Mouse (Mus musculus) hindbrain, postnatal 0 days (tissue): ENCODE data around the gene Ngp. TPM values are rescaled to one million over a fixed set of nuclear protein-coding genes. Genes with fewer than 3 reads are reported as not detected.
A peak's percentile ranks its signal among the peaks of the same experiment; 100 is the strongest.

Experiments used
- ATAC-seq: fragments of 200-750 bp; cut with Nextera tagmentation; 2 replicates; pipeline ENCODE4 v1.8.0; 2017; ENCODE audit warnings: mild to moderate bottlenecking, moderate TSS enrichment, moderate library complexity
- DNase-seq: peaks from one replicate; pipeline ENCODE4 v3.0.0-alpha.2; 2015; ENCODE audit warnings: low spot score
- H3K27ac ChIP-seq: fragments of 300-500 bp; sonication (generic); 2 replicates; pipeline ENCODE4 v1.5.1; 2014; ENCODE audit warnings: mild to moderate bottlenecking
- H3K27me3 ChIP-seq: fragments of 300-500 bp; sonication (generic); 2 replicates; pipeline ENCODE4 v1.6.1; 2014; ENCODE audit warnings: low read length, mixed read lengths; ENCODE audit not compliant: insufficient read depth
- H3K36me3 ChIP-seq: fragments of 300-500 bp; sonication (generic); 2 replicates; pipeline ENCODE4 v1.6.1; 2014; ENCODE audit warnings: low read length, mixed read lengths; ENCODE audit not compliant: insufficient read depth
- H3K4me1 ChIP-seq: fragments of 300-500 bp; sonication (generic); 2 replicates; pipeline ENCODE4 v1.6.1; 2014; ENCODE audit warnings: antibody characterized with exemption, low read length, mixed read lengths; ENCODE audit not compliant: insufficient read depth
- H3K4me2 ChIP-seq: fragments of 300-500 bp; sonication (generic); 2 replicates; pipeline ENCODE4 v1.6.1; 2014; ENCODE audit warnings: low read depth, mild to moderate bottlenecking, low read length, moderate library complexity, mixed read lengths
- H3K4me3 ChIP-seq: fragments of 300-500 bp; sonication (generic); 2 replicates; pipeline ENCODE4 v1.5.1; 2014; ENCODE audit warnings: low read length
- H3K9ac ChIP-seq: fragments of 300-500 bp; sonication (generic); replicated peaks from 2 replicates; pipeline ENCODE4 v1.6.1; 2014; ENCODE audit warnings: mild to moderate bottlenecking, low read length, moderate library complexity, mixed read lengths
- H3K9me3 ChIP-seq: fragments of 300-500 bp; sonication (generic); 2 replicates; pipeline ENCODE4 v1.6.1; 2016; ENCODE audit warnings: low read length, mixed read lengths
- CTCF ChIP-seq: IDR thresholded peaks from 2 replicates; pipeline ENCODE4 v1.5.1; 2016; ENCODE audit warnings: antibody characterized with exemption, control low read depth, low read depth
- WGBS: fragments of 180-500 bp; shearing (Covaris S2); extraction: QIAGEN DNeasy Blood & Tissue Kit; methylation state at CpG from one replicate; pipeline ENCODE4 v1.1.7; 2014; 5-methylcytosine and 5-hydroxymethylcytosine counted together
- polyA plus RNA-seq: library from polyadenylated mRNA; unstranded; fragments of >200 nt; fragmentation: Nextera tagmentation; extraction: Ambion mirVana; gene quantifications from 2 replicates; pipeline ENCODE4 v1.2.1, GENCODE M21; 2015
- total RNA-seq: library from RNA; depleted of rRNA; stranded (reverse); fragments of >200 nt; gene quantifications from 2 replicates; pipeline ENCODE4 v1.2.3, GENCODE M21; 2014

The Ngp gene
- total and polyA plus RNA-seq, 2 experiments from 2014 or later, result 0.16 to 1.6 TPM

DNA sequence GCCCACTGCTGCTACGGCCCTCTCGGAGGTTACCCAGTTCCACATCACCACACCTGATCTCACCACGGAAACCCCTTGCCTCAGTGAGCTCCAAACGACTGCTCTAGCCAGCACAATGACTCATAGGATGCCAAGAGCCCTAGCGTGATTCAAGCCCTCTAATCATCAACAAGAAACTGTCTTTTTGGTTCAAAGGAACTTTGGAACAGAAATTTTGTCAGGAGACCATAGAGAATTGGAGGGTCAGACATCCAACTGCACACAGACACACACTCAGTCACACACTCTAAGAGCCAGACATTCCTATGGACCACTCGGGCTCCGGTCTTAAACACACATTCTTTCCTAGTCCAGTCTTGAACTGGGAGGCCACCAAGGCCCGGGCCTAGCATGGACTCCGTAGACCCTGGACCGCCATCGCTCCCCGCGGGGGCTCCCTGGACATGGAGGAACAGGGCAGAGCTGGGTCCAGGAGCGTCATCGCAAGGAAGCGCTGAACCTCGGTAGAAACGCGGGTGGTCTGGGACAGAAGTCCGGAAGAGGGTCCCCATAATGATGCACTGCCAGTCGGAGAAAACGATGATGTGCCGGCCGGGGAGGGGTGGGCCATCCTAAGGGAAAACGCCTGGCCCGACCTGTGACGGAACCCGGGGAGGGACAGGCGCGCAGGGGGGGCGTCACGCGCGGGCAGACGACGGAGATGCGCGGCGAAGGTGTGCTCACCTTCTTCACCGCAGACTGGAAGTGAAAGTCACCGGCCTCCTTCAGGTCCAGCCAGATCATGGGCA, 12.0 kb upstream of the Ngp start:
- ATAC-seq, result peak; percentile 74
- Histone ChIP-seq H3K4me3 (peak overlapping the region; percentile 71), H3K4me1 (0 out of 2 replicates have a peak, but pooled peaks cover 13% of the 10 kb centered on the region), H3K36me3 (no peaks in the 10 kb centered on the region; the same call in 1 of the 2 replicates), H3K9me3 (no peaks in the 10 kb centered on the region), H3K9ac (peak overlapping the region; percentile 84), H3K27me3 (no peaks in the 10 kb centered on the region), H3K27ac (peak overlapping the region; percentile 90), H3K4me2 (peak overlapping the region; percentile 84)
- WGBS, result 1% methylated on average over 41 of the region's 41 CpGs
- no peak for TF ChIP-seq CTCF
- peak; percentile 22 for DNase-seq

DNA sequence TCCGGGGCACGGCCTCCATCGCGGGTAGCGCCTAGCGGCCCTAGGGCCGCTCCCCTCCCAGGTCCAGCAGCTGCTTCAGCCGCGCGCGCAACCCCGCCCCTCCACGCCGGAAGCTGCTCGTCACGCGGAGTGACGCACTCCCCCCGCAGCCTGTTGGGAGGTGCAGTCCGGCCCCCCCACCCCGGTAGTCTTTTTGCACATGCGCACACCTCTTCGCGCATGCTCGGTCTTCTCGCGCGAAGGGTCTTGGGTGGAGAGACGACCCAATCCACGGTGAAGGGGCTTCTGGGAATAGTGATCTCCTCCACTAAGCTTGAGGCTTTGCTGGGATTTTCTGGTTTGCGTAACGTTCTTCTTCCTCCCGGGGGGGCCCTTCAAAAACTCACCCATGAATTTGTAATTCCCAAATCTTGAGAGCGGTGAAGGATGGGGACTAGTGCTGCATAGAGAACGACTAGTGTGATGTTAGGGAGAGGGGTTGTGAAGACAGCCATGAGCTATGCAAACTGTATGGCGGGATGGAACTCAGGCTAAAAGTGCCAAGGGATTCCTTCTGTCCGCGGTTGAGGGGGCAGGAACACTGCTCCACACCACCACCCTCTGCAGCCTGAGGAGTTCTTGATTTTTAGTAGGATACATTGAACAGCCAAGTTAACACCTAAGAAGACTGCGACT, 11.3 kb upstream of the Ngp start, which contains the start of gene Ptpn23:
Gene Ptpn23, minus strand, starts transcription at position 115 of the 675 bp plus-strand sequence.
- peak within 1 kb of the TSS; percentile 71 for H3K4me3 ChIP-seq
- no peaks in the 10 kb centered on the region for H3K27me3 ChIP-seq
- TF ChIP-seq CTCF, result no peak
- ATAC-seq, result peak; percentile 96
- H3K27ac ChIP-seq, result peak within 1 kb of the TSS; percentile 90
- 0 out of 2 replicates have a peak, but pooled peaks cover 13% of the 10 kb centered on the region for H3K4me1 ChIP-seq
- H3K9ac ChIP-seq, result peak within 1 kb of the TSS; percentile 84
- H3K9me3 ChIP-seq, result no peaks in the 10 kb centered on the region
- H3K36me3 ChIP-seq, result no peaks in the 10 kb centered on the region; the same call in 1 of the 2 replicates
- peak within 1 kb of the TSS; percentile 84 for H3K4me2 ChIP-seq
- peak; percentile 99 for DNase-seq
- 1% methylated on average over 39 of the region's 39 CpGs for WGBS

DNA sequence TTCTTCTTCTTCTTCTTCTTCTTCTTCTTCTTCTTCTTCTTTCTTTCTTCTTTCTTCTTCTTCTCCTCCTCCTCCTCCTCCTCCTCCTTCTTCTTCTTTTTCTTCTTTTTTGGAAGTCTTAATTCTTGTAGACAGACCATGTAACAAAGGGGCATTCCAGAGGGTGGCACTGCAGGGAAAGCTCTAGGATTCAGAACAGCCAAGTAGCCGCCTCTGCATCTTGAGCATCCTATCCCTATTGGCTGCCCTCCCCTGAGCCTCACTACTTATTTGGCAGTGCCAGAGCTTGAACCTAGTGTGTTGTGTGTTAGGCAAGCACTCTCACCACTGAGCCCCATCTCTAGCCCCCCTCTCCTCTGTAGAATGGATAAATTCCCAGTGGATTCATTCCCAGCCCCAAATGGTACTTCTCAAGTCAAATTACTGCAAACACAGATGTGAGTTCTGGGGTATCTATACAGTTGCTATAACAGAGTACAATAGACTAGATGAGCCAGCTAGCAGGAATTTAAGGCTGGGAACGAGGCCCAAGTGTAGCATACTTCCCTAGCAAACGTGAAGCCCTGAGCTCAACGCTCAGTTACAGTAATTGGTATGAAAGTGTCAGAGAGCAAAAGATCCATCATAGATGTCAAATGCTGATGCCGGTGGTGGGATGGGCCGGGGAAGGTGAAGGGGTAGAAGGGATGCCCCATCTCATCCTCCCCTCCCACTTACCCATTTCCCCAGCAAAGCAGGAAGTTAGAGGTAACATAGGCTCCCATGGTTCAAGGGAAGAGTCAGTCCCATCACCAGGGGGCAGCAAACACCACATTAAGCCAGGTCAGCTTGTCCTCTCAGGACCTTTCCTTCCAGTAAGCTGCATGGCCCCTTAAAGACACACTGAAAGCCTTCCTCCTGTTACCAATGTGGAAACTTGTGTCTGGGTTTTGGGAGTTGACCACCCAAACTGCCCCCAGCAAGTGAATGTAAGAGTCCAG, 8.3 kb upstream of the Ngp start:
- Histone ChIP-seq H3K27me3 (no peaks in the 10 kb centered on the region), H3K9ac (no peak overlapping the region), H3K27ac (no peak overlapping the region), H3K9me3 (no peaks in the 10 kb centered on the region), H3K36me3 (no peaks in the 10 kb centered on the region), H3K4me2 (no peak overlapping the region), H3K4me3 (no peak overlapping the region), H3K4me1 (0 out of 2 replicates have a peak, but pooled peaks cover 8% of the 10 kb centered on the region)
- ATAC-seq (no peak), DNase-seq (peak; percentile 84)
- TF ChIP-seq CTCF, result peak; percentile 84
- WGBS, result 46% methylated on average over 6 of the region's 6 CpGs

DNA sequence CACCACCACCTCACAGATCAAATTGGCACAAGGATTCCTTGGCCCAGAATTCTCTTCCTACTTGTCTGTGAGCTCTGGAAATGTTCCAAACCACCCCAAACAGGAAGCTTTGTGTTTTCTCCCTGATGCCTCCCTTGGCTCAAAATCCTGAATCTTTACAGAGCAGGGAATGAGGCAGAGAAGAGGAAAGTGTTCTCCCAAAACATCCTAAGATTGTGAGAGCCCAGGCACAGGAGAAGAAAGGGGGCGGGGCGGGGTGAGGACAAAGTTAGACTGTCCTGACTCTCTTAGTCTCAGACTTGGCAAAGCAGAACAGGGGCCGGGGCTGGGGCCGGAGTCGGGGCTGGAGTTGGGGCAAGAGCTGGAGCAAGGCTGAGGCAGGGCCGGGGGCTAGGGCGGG, 6.6 kb upstream of the Ngp start:
- 63% methylated on average over 7 of the region's 7 CpGs for WGBS
- no peaks in the 10 kb centered on the region for H3K27me3 ChIP-seq
- no peak overlapping the region for H3K4me3 ChIP-seq
- 0 out of 2 replicates have a peak, but pooled peaks cover 3% of the 10 kb centered on the region for H3K4me1 ChIP-seq
- no peak for ATAC-seq
- no peak for TF ChIP-seq CTCF
- H3K4me2 ChIP-seq, result no peak overlapping the region
- no peaks in the 10 kb centered on the region for H3K36me3 ChIP-seq
- peak; percentile 24 for DNase-seq
- H3K9ac ChIP-seq, result no peak overlapping the region
- H3K27ac ChIP-seq, result no peak overlapping the region
- no peaks in the 10 kb centered on the region for H3K9me3 ChIP-seq

DNA sequence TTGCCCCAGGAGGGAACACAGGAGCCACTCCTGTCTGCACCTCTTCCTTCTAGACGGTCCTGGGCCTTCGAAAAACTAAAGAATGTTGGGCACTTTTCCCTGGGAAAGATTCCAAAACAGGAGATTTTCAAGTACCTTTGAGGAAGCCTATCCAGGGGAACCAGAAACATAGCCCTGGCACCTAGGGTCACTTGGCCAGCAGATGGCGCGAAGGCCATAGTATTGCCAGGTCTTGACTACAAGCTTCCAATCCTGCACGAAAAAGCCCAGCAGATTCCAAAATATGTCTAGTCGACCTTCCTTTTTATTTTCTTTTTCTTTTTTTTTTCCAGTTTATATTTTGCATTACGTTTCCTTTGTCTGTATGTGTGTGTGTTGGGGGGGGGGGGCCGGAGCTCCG, 5.8 kb upstream of the Ngp start:
- H3K4me2 ChIP-seq, result no peak overlapping the region
- H3K9ac ChIP-seq, result no peak overlapping the region
- ATAC-seq (no peak), DNase-seq (peak; percentile 66)
- no peak overlapping the region for H3K27ac ChIP-seq
- 45% methylated on average over 9 of the region's 9 CpGs for WGBS
- H3K4me3 ChIP-seq, result no peak overlapping the region
- 0 out of 2 replicates have a peak, but pooled peaks cover 1% of the 10 kb centered on the region for H3K4me1 ChIP-seq
- H3K9me3 ChIP-seq, result no peaks in the 10 kb centered on the region
- peak; percentile 67 for TF ChIP-seq CTCF
- H3K36me3 ChIP-seq, result no peaks in the 10 kb centered on the region
- H3K27me3 ChIP-seq, result no peaks in the 10 kb centered on the region

DNA sequence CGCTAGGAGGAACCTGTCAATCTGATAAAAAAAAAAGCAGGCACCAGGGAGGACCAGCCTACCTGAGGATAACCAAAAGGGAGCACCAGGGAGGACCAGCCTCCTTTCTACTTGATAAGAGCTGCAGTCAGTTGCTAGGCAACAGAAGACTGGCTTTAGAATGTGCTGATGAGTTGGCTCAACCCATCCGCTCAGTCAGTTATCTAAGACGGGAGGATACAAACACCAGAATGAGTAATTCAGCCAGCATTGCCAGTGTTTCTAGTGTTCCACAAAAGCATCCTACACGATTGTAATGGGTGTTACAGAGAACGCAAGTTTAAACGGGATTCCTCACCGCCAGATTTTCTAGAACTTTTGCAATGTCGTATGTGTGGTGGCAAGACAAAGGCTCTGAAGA, 11.7 kb downstream of the Ngp start:
- no peak overlapping the region for H3K27ac ChIP-seq
- H3K4me3 ChIP-seq, result no peak overlapping the region
- no peak for ATAC-seq
- TF ChIP-seq CTCF, result no peak
- H3K36me3 ChIP-seq, result peaks cover 70% of the 10 kb centered on the region
- no peak overlapping the region for H3K4me2 ChIP-seq
- no peaks in the 10 kb centered on the region for H3K27me3 ChIP-seq
- DNase-seq, result no peak
- H3K4me1 ChIP-seq, result no peaks in the 10 kb centered on the region
- WGBS, result 53% methylated on average over 8 of the region's 8 CpGs
- no peak overlapping the region for H3K9ac ChIP-seq
- no peaks in the 10 kb centered on the region for H3K9me3 ChIP-seq
